Mouse (Mus musculus): ENCODE results near the gene Zfp593. TPM values are rescaled to one million over a fixed set of nuclear protein-coding genes. Genes with fewer than 3 reads are reported as not detected.
A peak's percentile ranks its signal among the peaks of the same experiment; 100 is the strongest.

Gene Zfp593
- total and polyA plus RNA-seq, 2 experiments from 2014 or later, result 10.2 to 11.0 TPM

DNA sequence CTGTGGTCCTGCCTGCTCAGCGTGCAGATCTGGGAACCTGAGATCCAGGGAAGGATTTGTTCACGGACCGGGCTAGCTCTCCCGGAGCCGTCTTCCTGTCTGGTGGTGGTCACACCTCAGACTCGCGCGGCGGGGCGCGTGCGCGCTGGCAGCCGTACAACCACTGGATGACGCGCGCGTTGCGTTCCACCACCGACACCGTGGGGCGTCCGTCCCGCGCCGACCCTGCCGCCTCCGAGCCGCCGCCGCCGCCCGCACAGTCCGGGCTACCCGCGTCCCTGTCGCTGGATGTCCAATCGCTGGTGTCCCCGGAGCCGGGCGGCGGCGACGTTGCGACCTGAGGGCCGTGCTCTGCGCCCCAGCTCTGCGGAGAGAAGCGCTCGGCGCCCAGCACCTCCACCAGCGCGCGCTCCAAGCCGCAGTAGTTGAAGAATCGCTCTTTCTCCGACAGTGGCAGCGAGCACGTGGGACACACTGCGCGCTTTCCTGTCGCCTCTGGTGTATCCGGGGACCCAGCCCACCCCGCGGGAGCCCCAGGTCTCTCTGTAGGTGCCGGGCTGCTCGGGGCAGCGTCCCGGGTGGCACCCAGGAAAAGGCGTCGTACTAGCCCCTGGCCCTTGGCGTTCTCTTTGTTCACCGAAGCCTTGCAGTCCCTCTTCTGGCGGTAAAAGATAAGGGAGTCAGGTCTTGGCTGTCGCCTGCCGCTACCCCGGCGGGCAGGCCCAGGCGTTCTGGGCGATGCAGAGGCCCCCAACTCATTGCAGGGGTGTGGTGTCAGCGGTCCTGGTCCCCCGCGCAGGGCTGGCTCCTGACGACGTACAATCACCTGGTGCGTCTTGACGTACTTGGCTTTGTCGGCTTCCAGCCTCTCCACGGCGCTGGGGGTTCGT is 6.1 kb upstream of the Zfp593 start:
- Histone ChIP-seq H3K4me3 (ENCODE audit: low read length) (peak overlapping the region; percentile 52), H3K9me3 (ENCODE audit: low read length) (no peaks in the 10 kb centered on the region), H3K4me1 (ENCODE audit: insufficient read depth, low read length) (peaks cover 17% of the 10 kb centered on the region)

GRCm38 (mm10) chr4:134250930-134251240 is 5.5 kb upstream of the Zfp593 start:
- DNase-seq (ENCODE audit: low spot score), result no peak
- TF ChIP-seq CTCF (IDR thresholded peaks at IDR 0.05; ENCODE audit: low read depth), result no peak
- no peaks in the 10 kb centered on the region for H3K36me3 ChIP-seq (ENCODE audit: insufficient read depth, low read length)
- peaks cover 17% of the 10 kb centered on the region for H3K4me1 ChIP-seq (ENCODE audit: insufficient read depth, low read length)
- no peaks in the 10 kb centered on the region for H3K9me3 ChIP-seq (ENCODE audit: low read length)
- H3K4me3 ChIP-seq (ENCODE audit: low read length), result peak overlapping the region; percentile 52
- peaks cover 15% of the 10 kb centered on the region for H3K27me3 ChIP-seq (ENCODE audit: insufficient read depth, low read length)
- peak overlapping the region; percentile 61; the same call in 1 of the 2 replicates for H3K27ac ChIP-seq
- no peak for ATAC-seq
- peak overlapping the region; percentile 64 for H3K9ac ChIP-seq (replicated peaks; ENCODE audit: low read length)
- whole genome bisulfite sequencing, result 8% methylated on average over 10 of the region's 10 CpGs
- H3K4me2 ChIP-seq (ENCODE audit: low read depth, low read length), result peak overlapping the region; percentile 68

More for the DNA sequence above, 6.1 kb upstream of the Zfp593 start:
- DNase-seq (ENCODE audit: low spot score) (peak; percentile 83), ATAC-seq (peak; percentile 72)
- Histone ChIP-seq H3K27ac (peak overlapping the region; percentile 61), H3K4me2 (ENCODE audit: low read depth, low read length) (peak overlapping the region; percentile 68), H3K27me3 (ENCODE audit: insufficient read depth, low read length) (peaks cover 15% of the 10 kb centered on the region), H3K9ac (replicated peaks; ENCODE audit: low read length) (peak overlapping the region; percentile 64), H3K36me3 (ENCODE audit: insufficient read depth, low read length) (no peaks in the 10 kb centered on the region)
- no peak for TF ChIP-seq CTCF (IDR thresholded peaks at IDR 0.05; ENCODE audit: low read depth)
- WGBS, result 2% methylated on average over 90 of the region's 91 CpGs

GRCm38 (mm10) chr4:134250116-134250929 is 4.9 kb upstream of the Zfp593 start:
- Histone ChIP-seq H3K36me3 (ENCODE audit: insufficient read depth, low read length) (no peaks in the 10 kb centered on the region), H3K4me3 (ENCODE audit: low read length) (peak overlapping the region; percentile 52), H3K4me1 (ENCODE audit: insufficient read depth, low read length) (peaks cover 17% of the 10 kb centered on the region), H3K27me3 (ENCODE audit: insufficient read depth, low read length) (peaks cover 15% of the 10 kb centered on the region), H3K9me3 (ENCODE audit: low read length) (no peaks in the 10 kb centered on the region), H3K27ac (no peak overlapping the region), H3K9ac (replicated peaks; ENCODE audit: low read length) (peak overlapping the region; percentile 64; the same call in 1 of the 2 replicates), H3K4me2 (ENCODE audit: low read depth, low read length) (peak overlapping the region; percentile 68)
- no peak for ATAC-seq
- 5% methylated on average over 27 of the region's 27 CpGs for WGBS
- TF ChIP-seq CTCF (IDR thresholded peaks at IDR 0.05; ENCODE audit: low read depth), result no peak
- no peak for DNase-seq (ENCODE audit: low spot score)

- ATAC-seq (peak; percentile 21; the same call in 1 of the 2 replicates), DNase-seq (ENCODE audit: low spot score) (peak; percentile 83)
- H3K36me3 ChIP-seq (ENCODE audit: insufficient read depth, low read length), result no peaks in the 10 kb centered on the region
- 1% methylated on average over 29 of the region's 30 CpGs for WGBS
- no peak overlapping the region for H3K27ac ChIP-seq
- peak overlapping the region; percentile 68 for H3K4me2 ChIP-seq (ENCODE audit: low read depth, low read length)
- 0 out of 2 replicates have a peak overlapping the region, but pooled peaks have one; percentile 28 for H3K9ac ChIP-seq (replicated peaks; ENCODE audit: low read length)
- H3K4me3 ChIP-seq (ENCODE audit: low read length), result peak overlapping the region; percentile 52
- no peaks in the 10 kb centered on the region for H3K9me3 ChIP-seq (ENCODE audit: low read length)
- peaks cover 19% of the 10 kb centered on the region for H3K4me1 ChIP-seq (ENCODE audit: insufficient read depth, low read length)
- peak; percentile 76 for TF ChIP-seq CTCF (IDR thresholded peaks at IDR 0.05; ENCODE audit: low read depth)
- H3K27me3 ChIP-seq (ENCODE audit: insufficient read depth, low read length), result peaks cover 15% of the 10 kb centered on the region
Measured at GRCm38 (mm10) chr4:134249651-134250050, 4.3 kb upstream of the Zfp593 start.

DNA sequence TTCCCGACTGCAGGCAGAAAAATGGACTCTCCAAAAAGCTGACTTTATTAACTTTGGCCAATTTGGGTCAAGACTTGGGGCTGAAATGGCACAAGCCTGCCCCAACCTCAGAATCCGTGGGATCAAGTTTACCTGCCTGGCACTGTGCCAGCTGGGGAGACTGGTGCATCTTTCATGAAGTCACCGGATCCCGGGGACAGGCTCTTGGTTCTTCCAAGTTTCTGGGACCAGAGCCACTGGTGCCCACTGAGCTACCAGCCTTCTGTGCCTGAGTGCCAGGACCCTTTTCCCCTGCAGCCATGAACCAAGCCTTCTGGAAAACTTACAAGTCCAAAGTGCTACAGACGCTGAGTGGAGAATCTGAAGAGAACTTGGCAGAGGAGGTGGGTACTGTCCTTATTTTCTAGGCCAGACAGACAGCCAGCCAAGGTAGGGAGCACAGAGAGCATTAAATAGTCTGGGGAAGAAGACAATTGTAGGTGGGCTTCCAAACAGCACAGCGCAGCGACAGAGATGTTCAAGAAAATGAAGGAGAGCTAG is 1.4 kb upstream of the Zfp593 start, which contains the start of gene Gm30191:
Gene Gm30191 (plus strand): TSS at position 217 of the 540 bp plus-strand sequence.
- H3K9me3 ChIP-seq (ENCODE audit: low read length), result no peaks in the 10 kb centered on the region
- peak within 1 kb of the TSS; percentile 71; the same call in 1 of the 2 replicates for H3K9ac ChIP-seq (replicated peaks; ENCODE audit: low read length)
- ATAC-seq (no peak), DNase-seq (ENCODE audit: low spot score) (peak; percentile 28)
- H3K36me3 ChIP-seq (ENCODE audit: insufficient read depth, low read length), result no peaks in the 10 kb centered on the region
- peaks cover 23% of the 10 kb centered on the region for H3K4me1 ChIP-seq (ENCODE audit: insufficient read depth, low read length)
- peak within 1 kb of the TSS; percentile 54; the same call in 1 of the 2 replicates for H3K27ac ChIP-seq
- H3K27me3 ChIP-seq (ENCODE audit: insufficient read depth, low read length), result peaks cover under 1% of the 10 kb centered on the region; the same call in 1 of the 2 replicates
- peak within 1 kb of the TSS; percentile 72 for H3K4me3 ChIP-seq (ENCODE audit: low read length)
- peak within 1 kb of the TSS; percentile 88 for H3K4me2 ChIP-seq (ENCODE audit: low read depth, low read length)
- WGBS, result 43% methylated on average over 7 of the region's 7 CpGs
- no peak for TF ChIP-seq CTCF (IDR thresholded peaks at IDR 0.05; ENCODE audit: low read depth)

DNA sequence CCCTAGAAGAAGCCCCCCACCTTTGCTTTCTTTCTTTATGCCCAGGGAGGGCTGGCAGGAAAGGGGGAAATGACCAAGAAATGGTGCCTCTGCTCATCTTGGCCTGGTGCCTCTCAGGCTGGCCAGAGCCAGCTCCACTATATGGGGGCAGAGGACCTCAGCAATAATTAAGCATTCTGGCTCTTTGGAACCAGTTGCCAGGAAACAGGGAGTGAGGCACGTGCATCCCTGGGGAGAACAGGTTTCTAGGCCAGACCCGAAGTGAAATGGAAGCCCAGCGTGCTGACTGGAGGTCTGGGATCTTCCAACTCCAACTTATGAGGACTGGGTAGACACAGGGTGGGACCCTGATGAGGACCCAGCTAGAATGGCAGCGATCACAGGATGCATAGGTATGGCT is 864 bp upstream of the Zfp593 start:
- 16% methylated on average over 4 of the region's 4 CpGs for WGBS
- H3K4me2 ChIP-seq (ENCODE audit: low read depth, low read length), result no peak overlapping the region
- H3K27ac ChIP-seq, result peak overlapping the region; percentile 54; the same call in 1 of the 2 replicates

More for the DNA sequence above, 864 bp upstream of the Zfp593 start:
- Histone ChIP-seq H3K4me1 (ENCODE audit: insufficient read depth, low read length) (peaks cover 23% of the 10 kb centered on the region), H3K4me3 (ENCODE audit: low read length) (no peak overlapping the region), H3K9ac (replicated peaks; ENCODE audit: low read length) (no peak overlapping the region; the same call in 1 of the 2 replicates), H3K27me3 (ENCODE audit: insufficient read depth, low read length) (no peaks in the 10 kb centered on the region), H3K36me3 (ENCODE audit: insufficient read depth, low read length) (no peaks in the 10 kb centered on the region), H3K9me3 (ENCODE audit: low read length) (no peaks in the 10 kb centered on the region)
- ATAC-seq, result no peak
- TF ChIP-seq CTCF (IDR thresholded peaks at IDR 0.05; ENCODE audit: low read depth), result no peak
- peak; percentile 74 for DNase-seq (ENCODE audit: low spot score)
